Mouse (Mus musculus) thymus, adult 2 months (tissue): ENCODE measurements around the gene Pla2g4c.

Source experiments
- CTCF ChIP-seq: fragments of 200-500 bp; IDR thresholded peaks from 2 replicates; pipeline ENCODE4 v1.5.1; 2012; ENCODE audit warnings: mild to moderate bottlenecking, control low read depth, low read length, moderate library complexity, borderline replicate concordance; ENCODE audit not compliant: control insufficient read depth, poor library complexity, insufficient read depth; ENCODE audit errors: extremely low read depth
- POLR2A ChIP-seq: fragments of 200-500 bp; IDR thresholded peaks from 2 replicates; pipeline ENCODE4 v1.6.1; 2012; ENCODE audit warnings: mild to moderate bottlenecking, low read length, control low read depth, moderate library complexity; ENCODE audit not compliant: control insufficient read depth, poor library complexity, insufficient read depth; ENCODE audit errors: extremely low read depth

GRCm38 (mm10) chr7:13324316-13324715, at the start of gene Pla2g4c:
- TF ChIP-seq POLR2A = no peak
- no peak for TF ChIP-seq CTCF
